Mouse (Mus musculus) cortical plate, adult 2 months (tissue): ENCODE measurements at regions not wholly inside any gene's neighbourhood (a gene's known extent, or its start where the extent isn't known, plus 50 kb on each side); places are given as distances from the start of the nearest gene placed in this dataset.

ENCODE experiments used
- CTCF ChIP-seq: fragments of 200-500 bp; IDR thresholded peaks from 2 replicates; pipeline ENCODE4 v1.5.1; 2011; ENCODE audit warnings: mild to moderate bottlenecking, control low read depth, low read length; ENCODE audit not compliant: insufficient read depth; ENCODE audit errors: extremely low read depth
- POLR2A ChIP-seq: fragments of 200-500 bp; IDR thresholded peaks from 2 replicates; pipeline ENCODE4 v1.6.1; 2011; ENCODE audit warnings: mild to moderate bottlenecking, low read length, control low read depth; ENCODE audit not compliant: insufficient read depth; ENCODE audit errors: extremely low read depth

DNA sequence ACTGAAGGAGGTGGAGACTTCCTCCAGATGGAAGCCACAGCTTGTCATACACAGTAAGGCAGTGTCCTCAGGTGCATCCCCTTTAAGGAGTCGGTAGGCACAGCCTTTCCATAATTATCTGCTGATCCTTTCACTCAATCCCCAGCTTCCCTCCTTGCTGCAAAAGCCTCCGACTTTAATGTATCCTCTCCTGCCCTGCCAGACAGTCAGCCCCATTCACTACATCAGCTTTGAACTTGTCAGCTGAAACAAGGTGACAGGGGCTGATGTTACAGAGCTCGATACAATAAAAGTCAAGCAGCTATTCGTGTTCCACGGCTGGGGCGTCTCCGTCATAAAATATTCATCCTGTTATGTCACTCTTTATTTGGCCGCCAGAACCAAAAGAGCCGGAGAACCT is 402.8 kb downstream of the Cbln4 start:
- TF ChIP-seq POLR2A: no peak
- no peak for TF ChIP-seq CTCF
